Mouse (Mus musculus) neural tube, embryonic 11.5 days (tissue): ENCODE results near the gene Kcnmb1. TPM values are rescaled to one million over a fixed set of nuclear protein-coding genes. Genes with fewer than 3 reads are reported as not detected.
A peak's percentile ranks its signal among the peaks of the same experiment; 100 is the strongest.

Experiments
- ATAC-seq: fragments of 200-750 bp; cut with Nextera tagmentation; 2 replicates; pipeline ENCODE4 v1.8.0; 2017; ENCODE audit warnings: moderate number of reproducible peaks, mild to moderate bottlenecking, moderate TSS enrichment, moderate library complexity; ENCODE audit not compliant: insufficient read depth, low FRiP score, low TSS enrichment
- DNase-seq: peaks from one replicate; pipeline ENCODE4 v3.0.0-alpha.2; 2015; ENCODE audit warnings: low spot score
- H3K27ac ChIP-seq: fragments of 300-500 bp; sonication (generic); 2 replicates; pipeline ENCODE4 v1.5.1; 2014; ENCODE audit warnings: low read depth, mild to moderate bottlenecking, low read length
- H3K27me3 ChIP-seq: fragments of 300-500 bp; sonication (generic); 2 replicates; pipeline ENCODE4 v1.6.1; 2014; ENCODE audit warnings: mild to moderate bottlenecking, low read length, mixed read lengths; ENCODE audit not compliant: control insufficient read depth, insufficient read depth
- H3K36me3 ChIP-seq: fragments of 300-500 bp; sonication (generic); 2 replicates; pipeline ENCODE4 v1.6.1; 2014; ENCODE audit warnings: mild to moderate bottlenecking, low read length, moderate library complexity, mixed read lengths; ENCODE audit not compliant: control insufficient read depth, insufficient read depth
- H3K4me1 ChIP-seq: fragments of 300-500 bp; sonication (generic); 2 replicates; pipeline ENCODE4 v1.6.1; 2014; ENCODE audit warnings: low read length, mixed read lengths; ENCODE audit not compliant: control insufficient read depth, insufficient read depth
- H3K4me2 ChIP-seq: fragments of 300-500 bp; sonication (generic); 2 replicates; pipeline ENCODE4 v1.6.1; 2014; ENCODE audit warnings: low read depth, mild to moderate bottlenecking, moderate library complexity
- H3K4me3 ChIP-seq: fragments of 300-500 bp; sonication (generic); 2 replicates; pipeline ENCODE4 v1.5.1; 2014; ENCODE audit warnings: low read depth, low read length
- H3K9ac ChIP-seq: fragments of 300-500 bp; sonication (generic); 2 replicates; pipeline ENCODE4 v1.6.1; 2014; ENCODE audit warnings: mild to moderate bottlenecking, low read length
- H3K9me3 ChIP-seq: fragments of 300-500 bp; sonication (generic); 2 replicates; pipeline ENCODE4 v1.6.1; 2016; ENCODE audit warnings: low read length; ENCODE audit not compliant: control insufficient read depth
- WGBS: fragments of 180-500 bp; shearing (Covaris S2); extraction: QIAGEN DNeasy Blood & Tissue Kit; methylation state at CpG from one replicate; pipeline ENCODE4 v1.1.7; 2014; 5-methylcytosine and 5-hydroxymethylcytosine counted together
- polyA plus RNA-seq: library from polyadenylated mRNA; unstranded; fragments of >200 nt; fragmentation: Nextera tagmentation; extraction: Ambion mirVana; gene quantifications from 2 replicates; pipeline ENCODE4 v1.2.1, GENCODE M21; 2014

The Kcnmb1 gene
- polyA plus RNA-seq, 1 experiment from 2014 or later, result 0.17 TPM

GRCm38 (mm10) chr11:33955982-33956381 is 6.8 kb upstream of the Kcnmb1 start:
- H3K9me3 ChIP-seq, result no peaks in the 10 kb centered on the region
- H3K4me1 ChIP-seq, result no peaks in the 10 kb centered on the region
- no peaks in the 10 kb centered on the region for H3K36me3 ChIP-seq
- no peak overlapping the region for H3K4me3 ChIP-seq
- no peak overlapping the region for H3K27ac ChIP-seq
- 80% methylated on average over 4 of the region's 4 CpGs for WGBS
- ATAC-seq (no peak), DNase-seq (no peak)
- H3K9ac ChIP-seq, result no peak overlapping the region
- no peak overlapping the region for H3K4me2 ChIP-seq
- H3K27me3 ChIP-seq, result no peaks in the 10 kb centered on the region

GRCm38 (mm10) chr11:33956623-33957022 is 6.2 kb upstream of the Kcnmb1 start:
- Histone ChIP-seq H3K9ac (no peak overlapping the region), H3K27ac (no peak overlapping the region), H3K4me3 (no peak overlapping the region), H3K27me3 (no peaks in the 10 kb centered on the region), H3K4me1 (no peaks in the 10 kb centered on the region), H3K4me2 (no peak overlapping the region), H3K36me3 (no peaks in the 10 kb centered on the region), H3K9me3 (no peaks in the 10 kb centered on the region)
- no peak for ATAC-seq
- 85% methylated on average over 5 of the region's 5 CpGs for whole genome bisulfite sequencing
- DNase-seq, result no peak

- no peaks in the 10 kb centered on the region for H3K9me3 ChIP-seq
- no peaks in the 10 kb centered on the region for H3K27me3 ChIP-seq
- DNase-seq, result no peak
- H3K4me2 ChIP-seq, result no peak overlapping the region
- H3K4me3 ChIP-seq, result no peak overlapping the region
- no peak overlapping the region for H3K9ac ChIP-seq
- H3K36me3 ChIP-seq, result no peaks in the 10 kb centered on the region
- H3K4me1 ChIP-seq, result no peaks in the 10 kb centered on the region
- 71% methylated on average over 6 of the region's 6 CpGs for WGBS
- H3K27ac ChIP-seq, result no peak overlapping the region
- ATAC-seq, result no peak
Measured at GRCm38 (mm10) chr11:33957595-33957994, 5.2 kb upstream of the Kcnmb1 start.

DNA sequence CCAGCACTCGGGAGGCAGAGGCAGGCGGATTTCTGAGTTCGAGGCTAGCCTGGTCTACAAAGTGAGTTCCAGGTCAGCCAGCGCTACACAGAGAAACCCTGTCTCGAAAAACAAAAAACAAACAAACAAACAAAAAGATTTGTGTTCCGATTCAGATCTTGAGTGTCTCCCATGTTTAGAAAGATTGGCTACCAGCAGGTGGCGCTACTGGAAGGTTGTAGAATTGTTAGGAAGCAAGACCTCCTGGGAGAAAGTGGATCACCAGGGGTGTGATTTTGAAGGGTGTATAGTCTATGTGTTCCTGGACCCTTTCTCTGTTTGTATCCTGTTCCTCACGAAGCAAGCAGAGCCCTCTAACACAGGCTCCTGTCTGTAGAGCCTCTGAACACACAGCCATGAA is 4.1 kb upstream of the Kcnmb1 start:
- Histone ChIP-seq H3K9me3 (no peaks in the 10 kb centered on the region), H3K4me1 (no peaks in the 10 kb centered on the region), H3K27ac (no peak overlapping the region), H3K36me3 (no peaks in the 10 kb centered on the region), H3K27me3 (no peaks in the 10 kb centered on the region), H3K4me3 (no peak overlapping the region), H3K9ac (no peak overlapping the region), H3K4me2 (no peak overlapping the region)
- 82% methylated on average over 8 of the region's 8 CpGs for WGBS
- ATAC-seq, result no peak
- DNase-seq, result peak; percentile 43

DNA sequence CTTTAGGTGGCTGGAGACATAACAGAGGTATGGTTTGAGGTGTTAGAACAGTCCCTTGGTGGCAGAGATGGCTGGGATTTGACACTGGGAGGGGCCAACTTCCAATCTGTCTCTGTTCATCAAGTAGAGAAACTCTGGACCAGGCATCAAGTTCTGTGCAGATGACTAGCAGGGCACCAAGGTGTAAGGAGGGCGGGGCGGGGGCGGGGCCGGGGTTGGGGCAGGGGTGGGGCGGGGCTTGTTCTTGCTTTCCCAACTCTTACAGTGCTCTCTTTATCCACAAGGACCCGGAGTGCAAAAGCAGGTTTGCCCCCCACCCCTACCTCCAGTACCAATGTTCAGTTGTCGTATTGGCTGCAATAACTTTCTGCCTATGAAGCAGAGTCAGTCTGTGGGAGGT is 635 bp upstream of the Kcnmb1 start:
- 59% methylated on average over 7 of the region's 7 CpGs for WGBS
- H3K4me2 ChIP-seq, result no peak overlapping the region
- no peak overlapping the region for H3K27ac ChIP-seq
- no peaks in the 10 kb centered on the region for H3K9me3 ChIP-seq
- ATAC-seq (no peak), DNase-seq (no peak)
- H3K9ac ChIP-seq, result no peak overlapping the region
- no peaks in the 10 kb centered on the region for H3K4me1 ChIP-seq
- no peak overlapping the region for H3K4me3 ChIP-seq
- no peaks in the 10 kb centered on the region for H3K27me3 ChIP-seq
- H3K36me3 ChIP-seq, result no peaks in the 10 kb centered on the region

- H3K4me3 ChIP-seq, result no peak overlapping the region
- no peaks in the 10 kb centered on the region for H3K4me1 ChIP-seq
- WGBS, result 50% methylated on average over 2 of the region's 2 CpGs
- H3K27ac ChIP-seq, result no peak overlapping the region
- no peak overlapping the region for H3K9ac ChIP-seq
- H3K27me3 ChIP-seq, result no peaks in the 10 kb centered on the region
- ATAC-seq (no peak), DNase-seq (no peak)
- no peaks in the 10 kb centered on the region for H3K9me3 ChIP-seq
- no peak overlapping the region for H3K4me2 ChIP-seq
- no peaks in the 10 kb centered on the region for H3K36me3 ChIP-seq
Measured at GRCm38 (mm10) chr11:33965380-33965779, 2.6 kb downstream of the Kcnmb1 start.

GRCm38 (mm10) chr11:33967708-33968107 is 4.9 kb downstream of the Kcnmb1 start:
- ATAC-seq, result no peak
- no peaks in the 10 kb centered on the region for H3K4me1 ChIP-seq
- 88% methylated on average over 4 of the region's 4 CpGs for WGBS

GRCm38 (mm10) chr11:33969199-33969598 is 6.4 kb downstream of the Kcnmb1 start:
- Histone ChIP-seq H3K36me3 (no peaks in the 10 kb centered on the region), H3K9me3 (no peaks in the 10 kb centered on the region), H3K4me2 (no peak overlapping the region), H3K27me3 (no peaks in the 10 kb centered on the region), H3K9ac (no peak overlapping the region), H3K27ac (no peak overlapping the region), H3K4me3 (no peak overlapping the region), H3K4me1 (no peaks in the 10 kb centered on the region)
- no peak for ATAC-seq
- DNase-seq, result no peak
- 78% methylated on average over 3 of the region's 3 CpGs for WGBS

More at GRCm38 (mm10) chr11:33967708-33968107, 4.9 kb downstream of the Kcnmb1 start:
- Histone ChIP-seq H3K9ac (no peak overlapping the region), H3K27ac (no peak overlapping the region), H3K4me3 (no peak overlapping the region), H3K27me3 (no peaks in the 10 kb centered on the region), H3K36me3 (no peaks in the 10 kb centered on the region), H3K9me3 (no peaks in the 10 kb centered on the region), H3K4me2 (no peak overlapping the region)
- DNase-seq, result no peak

DNA sequence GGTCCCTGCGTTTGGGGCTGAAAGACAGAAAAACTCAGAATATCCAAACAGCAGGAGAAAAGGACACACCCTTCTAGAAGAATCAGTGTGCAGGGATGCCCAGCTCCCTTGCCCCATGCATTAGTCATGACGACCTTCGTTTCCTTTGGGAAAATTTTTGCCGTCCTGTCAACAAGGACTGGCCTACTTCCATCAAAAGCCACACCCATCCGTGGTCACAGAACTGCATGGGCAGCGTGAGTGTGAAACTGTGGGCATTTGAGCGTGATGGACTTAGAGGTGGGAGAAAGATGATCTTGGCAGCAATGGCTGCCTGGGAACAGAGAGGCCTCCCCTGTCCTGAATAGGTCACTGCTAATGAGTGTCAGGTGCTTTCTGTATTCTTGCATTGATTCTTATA is 9.3 kb downstream of the Kcnmb1 start:
- Histone ChIP-seq H3K27ac (no peak overlapping the region), H3K9ac (no peak overlapping the region), H3K9me3 (no peaks in the 10 kb centered on the region), H3K27me3 (no peaks in the 10 kb centered on the region), H3K4me1 (no peaks in the 10 kb centered on the region), H3K4me2 (no peak overlapping the region), H3K4me3 (no peak overlapping the region), H3K36me3 (no peaks in the 10 kb centered on the region)
- ATAC-seq (no peak), DNase-seq (no peak)
- WGBS, result 93% methylated on average over 7 of the region's 7 CpGs
